Mouse (Mus musculus) limb, embryonic 14.5 days (tissue): ENCODE measurements around the gene Ceacam18. TPM values are rescaled to one million over a fixed set of nuclear protein-coding genes. Genes with fewer than 3 reads are reported as not detected.

Source experiments
- ATAC-seq: fragments of 200-750 bp; cut with Nextera tagmentation; 2 replicates; pipeline ENCODE4 v1.8.0; 2017; ENCODE audit warnings: low read depth, moderate number of reproducible peaks, moderate TSS enrichment; ENCODE audit not compliant: low FRiP score
- DNase-seq: peaks from one replicate; pipeline ENCODE4 v3.0.0-alpha.2; 2015; ENCODE audit warnings: low spot score
- H3K27ac ChIP-seq: fragments of 300-500 bp; sonication (generic); replicated peaks from 2 replicates; pipeline ENCODE4 v1.5.1; 2014; ENCODE audit warnings: low read depth, mild to moderate bottlenecking, low read length, moderate library complexity, mixed read lengths
- H3K27me3 ChIP-seq: fragments of 300-500 bp; sonication (generic); 2 replicates; pipeline ENCODE4 v1.6.1; 2014; ENCODE audit warnings: low read length, mixed read lengths; ENCODE audit not compliant: control insufficient read depth, insufficient read depth
- H3K36me3 ChIP-seq: fragments of 300-500 bp; sonication (generic); 2 replicates; pipeline ENCODE4 v1.6.1; 2014; ENCODE audit warnings: mild to moderate bottlenecking, low read length, moderate library complexity, mixed read lengths; ENCODE audit not compliant: control insufficient read depth, insufficient read depth
- H3K4me1 ChIP-seq: fragments of 300-500 bp; sonication (generic); 2 replicates; pipeline ENCODE4 v1.6.1; 2014; ENCODE audit warnings: antibody characterized with exemption, low read length, mixed read lengths; ENCODE audit not compliant: control insufficient read depth, insufficient read depth
- H3K4me2 ChIP-seq: fragments of 300-500 bp; sonication (generic); replicated peaks from 2 replicates; pipeline ENCODE4 v1.6.1; 2014; ENCODE audit warnings: low read depth, mild to moderate bottlenecking, low read length, moderate library complexity; ENCODE audit not compliant: severe bottlenecking
- H3K4me3 ChIP-seq: fragments of 300-500 bp; sonication (generic); replicated peaks from 2 replicates; pipeline ENCODE4 v1.5.1; 2014; ENCODE audit warnings: low read length
- H3K9ac ChIP-seq: fragments of 300-500 bp; sonication (generic); 2 replicates; pipeline ENCODE4 v1.6.1; 2014; ENCODE audit warnings: mild to moderate bottlenecking, low read depth, low read length, moderate library complexity; ENCODE audit not compliant: severe bottlenecking
- H3K9me3 ChIP-seq: fragments of 300-500 bp; sonication (generic); 2 replicates; pipeline ENCODE4 v1.6.1; 2016; ENCODE audit warnings: low read length; ENCODE audit not compliant: control insufficient read depth
- POLR2A ChIP-seq: fragments of 200-500 bp; IDR thresholded peaks from 2 replicates; pipeline ENCODE4 v1.8.0; 2012; ENCODE audit warnings: inconsistent platforms, mild to moderate bottlenecking, moderate library complexity, borderline replicate concordance; ENCODE audit not compliant: insufficient read depth, insufficient read length; ENCODE audit errors: extremely low read depth
- WGBS: fragments of 180-500 bp; shearing (Covaris S2); extraction: QIAGEN DNeasy Blood & Tissue Kit; methylation state at CpG from one replicate; pipeline ENCODE4 v1.1.7; 2014; 5-methylcytosine and 5-hydroxymethylcytosine counted together
- polyA plus RNA-seq, 2 experiments: library from polyadenylated mRNA; depleted of rRNA in 1 of 2; stranded (reverse) in 1 of 2; unstranded in 1 of 2; fragments of >200 nt; fragmentation: Nextera tagmentation in 1 of 2; extraction: Ambion mirVana in 1 of 2; gene quantifications; 2 replicates each; pipeline versions ENCODE4 v1.2.1 to v1.2.3; 2012 to 2014

Gene Ceacam18
- polyA plus RNA-seq, 2 experiments, result not detected

DNA sequence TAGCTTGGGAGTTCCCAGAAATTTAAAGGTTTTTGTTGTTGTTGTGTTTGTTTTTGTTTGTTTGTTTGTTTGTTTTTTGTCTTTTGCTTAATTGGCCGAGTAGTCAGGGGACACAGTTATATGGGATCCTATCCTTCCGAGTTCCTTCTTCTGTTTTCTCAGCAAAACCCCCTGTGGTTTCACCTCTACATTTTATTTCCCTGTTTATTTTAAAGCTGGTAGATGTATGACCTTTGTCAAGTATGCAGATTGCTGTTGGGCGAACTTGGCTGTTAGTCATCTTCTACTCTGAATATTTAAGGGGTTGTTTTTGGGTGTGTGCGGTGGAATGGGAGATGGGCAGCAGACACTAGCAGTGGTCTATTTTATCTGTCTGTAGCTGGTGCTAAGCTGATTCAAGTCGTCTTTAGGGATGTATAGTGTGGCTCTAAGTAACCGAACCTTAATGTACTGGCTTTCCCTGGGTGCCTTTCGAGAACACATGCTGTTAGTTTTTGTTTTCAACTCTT is 26.1 kb upstream of the Ceacam18 start:
- no peak for TF ChIP-seq POLR2A
- Histone ChIP-seq H3K4me1 (no peaks in the 10 kb centered on the region), H3K9me3 (no peaks in the 10 kb centered on the region), H3K27me3 (no peaks in the 10 kb centered on the region), H3K27ac (no peak overlapping the region), H3K9ac (no peak overlapping the region), H3K36me3 (no peaks in the 10 kb centered on the region), H3K4me2 (no peak overlapping the region), H3K4me3 (no peak overlapping the region)
- DNase-seq (no peak), ATAC-seq (no peak)
- 67% methylated on average over 7 of the region's 7 CpGs for WGBS

DNA sequence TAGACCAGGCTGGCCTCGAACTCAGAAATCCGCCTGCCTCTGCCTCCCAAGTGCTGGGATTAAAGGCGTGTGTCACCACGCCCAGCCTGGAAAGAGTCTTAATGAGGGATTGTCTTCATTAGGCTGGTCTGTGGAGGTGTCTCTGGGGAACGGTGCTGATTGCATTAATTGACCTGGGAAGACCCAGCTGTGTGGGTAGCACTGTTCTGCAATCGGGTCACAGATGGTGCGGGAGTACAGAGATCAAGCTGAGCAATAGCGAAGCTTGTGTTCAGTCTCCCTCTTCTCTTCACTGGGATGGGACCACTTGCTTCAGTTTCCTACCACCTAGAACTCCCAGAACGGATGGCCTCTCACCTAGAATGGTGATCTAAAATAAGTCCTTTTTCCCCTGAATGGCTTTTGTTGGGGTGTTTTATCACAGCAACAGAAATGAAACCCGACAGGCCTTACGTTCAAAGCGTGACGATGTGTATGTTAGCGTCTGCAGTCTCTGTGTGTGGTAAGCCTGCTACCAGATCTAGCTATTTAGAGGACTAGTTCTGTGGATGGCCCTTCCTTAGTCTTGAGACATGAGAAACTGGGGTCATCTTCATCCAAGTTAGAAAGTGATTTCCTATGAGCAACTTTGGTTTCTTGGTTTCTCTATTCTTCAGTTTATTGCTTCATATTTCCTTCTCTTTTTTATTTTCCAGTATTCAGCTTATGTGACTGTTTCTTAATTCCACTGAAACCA is 20.5 kb upstream of the Ceacam18 start:
- no peak overlapping the region for H3K4me2 ChIP-seq
- H3K36me3 ChIP-seq, result no peaks in the 10 kb centered on the region
- 87% methylated on average over 14 of the region's 14 CpGs for WGBS
- no peak overlapping the region for H3K27ac ChIP-seq
- TF ChIP-seq POLR2A, result no peak
- no peak overlapping the region for H3K4me3 ChIP-seq
- no peaks in the 10 kb centered on the region for H3K9me3 ChIP-seq
- DNase-seq, result no peak
- no peak overlapping the region for H3K9ac ChIP-seq
- no peaks in the 10 kb centered on the region for H3K27me3 ChIP-seq
- H3K4me1 ChIP-seq, result no peaks in the 10 kb centered on the region
- no peak for ATAC-seq

DNA sequence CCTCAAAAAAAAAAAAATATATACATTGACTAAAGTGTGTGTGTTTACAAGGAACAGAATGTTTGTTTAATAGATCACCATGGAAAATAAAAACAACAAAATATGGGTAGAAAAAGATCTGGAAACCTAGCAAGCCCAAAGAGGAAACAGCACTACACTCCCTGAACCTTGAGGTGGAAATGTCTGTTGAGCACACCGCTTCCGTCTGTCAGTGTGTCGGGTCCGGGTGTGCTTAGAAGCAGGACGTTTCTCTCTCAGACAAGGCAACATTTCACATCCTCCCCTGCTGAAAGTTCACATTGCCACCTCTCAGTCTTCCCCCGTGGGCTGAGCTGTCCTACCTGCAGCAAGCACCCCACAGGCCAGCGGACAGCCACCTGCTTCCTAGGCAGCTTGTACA is 11.6 kb upstream of the Ceacam18 start:
- Histone ChIP-seq H3K36me3 (no peaks in the 10 kb centered on the region), H3K9me3 (no peaks in the 10 kb centered on the region), H3K27me3 (no peaks in the 10 kb centered on the region), H3K27ac (no peak overlapping the region), H3K9ac (no peak overlapping the region), H3K4me1 (no peaks in the 10 kb centered on the region), H3K4me2 (no peak overlapping the region), H3K4me3 (no peak overlapping the region)
- 81% methylated on average over 7 of the region's 7 CpGs for WGBS
- no peak for DNase-seq
- TF ChIP-seq POLR2A, result no peak
- ATAC-seq, result no peak

GRCm38 (mm10) chr7:43623819-43624218 is 10.7 kb upstream of the Ceacam18 start:
- no peak for DNase-seq
- no peak overlapping the region for H3K9ac ChIP-seq
- H3K27me3 ChIP-seq, result no peaks in the 10 kb centered on the region
- no peak overlapping the region for H3K27ac ChIP-seq
- H3K9me3 ChIP-seq, result no peaks in the 10 kb centered on the region
- no peak overlapping the region for H3K4me2 ChIP-seq
- TF ChIP-seq POLR2A, result no peak
- H3K4me3 ChIP-seq, result no peak overlapping the region
- ATAC-seq, result no peak
- WGBS, result 15% methylated on average over 10 of the region's 10 CpGs
- no peaks in the 10 kb centered on the region for H3K4me1 ChIP-seq
- no peaks in the 10 kb centered on the region for H3K36me3 ChIP-seq

DNA sequence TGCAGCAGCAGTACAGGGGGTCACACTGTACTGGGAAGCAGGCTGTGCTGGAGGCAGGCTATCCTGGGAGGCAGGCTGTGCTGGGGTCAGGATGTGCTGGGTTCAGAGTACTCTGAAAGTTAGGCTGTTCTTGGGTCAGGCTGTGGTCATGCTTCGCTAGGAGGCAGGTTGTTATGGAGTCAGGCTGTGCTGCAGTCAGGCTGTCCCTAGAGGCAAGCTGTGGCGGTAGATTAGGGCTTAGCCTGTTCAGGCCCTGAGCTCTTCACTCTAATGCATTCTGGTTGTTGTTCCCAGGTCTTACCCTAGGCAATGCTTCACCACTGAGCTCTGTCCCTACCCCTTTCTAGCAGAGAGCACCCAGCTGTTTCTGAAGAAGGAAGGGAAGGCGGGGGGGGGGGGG is 9.4 kb upstream of the Ceacam18 start:
- Histone ChIP-seq H3K4me3 (no peak overlapping the region), H3K36me3 (no peaks in the 10 kb centered on the region), H3K4me1 (no peaks in the 10 kb centered on the region), H3K9me3 (no peaks in the 10 kb centered on the region), H3K27me3 (no peaks in the 10 kb centered on the region), H3K9ac (no peak overlapping the region), H3K4me2 (no peak overlapping the region), H3K27ac (no peak overlapping the region)
- DNase-seq (no peak), ATAC-seq (no peak)
- no peak for TF ChIP-seq POLR2A
- WGBS, result 72% methylated on average over 3 of the region's 3 CpGs
